Mouse (Mus musculus): Measurements from ENCODE around the gene Cpm.
"Not testable (repeated sequence)": the region's sequence is repeated elsewhere in the genome, so short reads cannot be mapped to it uniquely, and the experiment has no call there.

The Cpm gene

DNA sequence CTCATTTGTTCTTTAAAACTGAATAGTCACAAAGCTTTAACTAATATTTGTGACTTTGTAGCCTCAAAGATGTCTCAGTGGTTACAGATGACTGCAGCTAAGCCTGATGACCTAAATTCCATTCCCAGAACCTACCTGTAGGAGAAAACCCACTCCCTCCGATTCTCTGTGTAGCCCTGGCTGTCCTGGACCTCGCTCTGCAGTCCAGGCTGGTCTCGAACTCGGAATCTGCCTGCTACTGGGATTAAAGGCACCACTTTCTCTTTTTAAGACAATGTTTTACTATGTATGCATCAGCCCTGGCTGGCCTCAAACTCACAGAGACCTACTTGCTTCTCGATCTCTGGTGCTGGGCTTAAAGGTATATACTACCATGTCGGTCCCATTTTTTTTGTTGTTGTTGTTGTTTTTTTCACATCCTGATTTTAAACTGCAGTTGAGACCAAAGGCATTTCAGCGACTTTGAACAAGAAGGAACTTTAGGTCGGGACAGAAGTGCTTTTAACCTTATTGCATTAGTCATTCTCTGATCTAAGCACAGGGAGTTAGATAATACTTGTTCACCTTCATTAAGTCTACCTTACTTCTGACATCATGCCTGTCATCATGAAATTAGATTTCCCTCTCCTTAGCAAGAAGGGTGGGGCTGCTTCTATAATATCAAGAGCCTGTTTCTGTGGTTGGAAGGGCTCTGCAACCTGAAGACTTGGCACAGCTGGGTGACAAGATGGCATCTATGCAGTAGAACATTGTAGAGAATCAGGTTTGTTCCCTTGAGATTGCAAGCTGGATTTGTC is 40.0 kb upstream of the Cpm start:
- DNase-seq (ENCODE audit: low read depth, low spot score): no peak
- Histone ChIP-seq H3K27me3 (ENCODE audit: control insufficient read depth, insufficient read depth, low read length, poor library complexity, severe bottlenecking) (no peaks in the 10 kb centered on the region), H3K36me3 (ENCODE audit: control insufficient read depth, insufficient read depth, low read length, poor library complexity, severe bottlenecking) (no peaks in the 10 kb centered on the region)

DNA sequence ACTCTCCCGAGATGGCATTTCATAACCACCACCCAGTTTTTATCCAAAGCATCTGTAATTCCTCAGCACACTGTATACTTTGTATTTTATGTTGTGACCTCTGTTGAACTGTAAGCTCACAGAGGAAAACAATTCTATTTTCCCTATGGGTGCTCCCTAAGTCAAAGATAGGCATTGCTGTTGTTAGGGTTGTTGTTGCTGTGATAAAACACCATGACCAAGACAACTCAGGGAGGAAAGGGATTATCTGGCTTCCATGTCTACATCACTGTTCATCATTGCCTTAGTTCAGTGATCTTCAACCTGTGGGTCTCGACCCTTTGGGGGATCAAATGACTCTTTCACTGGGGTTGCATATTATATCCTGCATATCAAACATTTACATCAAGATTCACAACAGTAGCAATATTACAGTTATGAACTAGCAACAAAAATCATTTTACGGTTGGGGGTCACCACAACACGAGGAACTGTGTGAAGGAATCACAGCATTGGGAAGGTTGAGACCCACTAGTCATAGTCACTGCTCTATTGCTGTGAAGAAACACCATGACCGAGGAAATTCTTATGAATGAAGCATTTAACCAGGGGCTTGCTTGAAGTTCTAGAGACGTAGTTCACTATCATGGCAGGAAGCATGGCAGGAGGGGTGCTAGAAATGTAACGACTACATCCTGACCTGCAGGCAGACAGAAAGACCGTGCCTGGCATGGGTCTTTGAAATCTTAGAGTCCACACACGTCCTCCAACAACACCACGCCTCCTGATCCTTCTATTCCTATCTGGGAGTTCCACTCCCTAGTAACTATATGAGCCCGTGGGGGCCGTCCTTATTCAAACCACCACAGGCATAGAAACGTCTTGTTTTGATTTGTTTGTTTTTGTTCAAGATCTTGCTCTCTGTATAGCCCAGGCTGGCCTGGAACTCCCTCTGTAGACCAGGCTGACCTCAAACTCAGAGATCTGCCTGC is 38.7 kb upstream of the Cpm start:
- Histone ChIP-seq H3K36me3 (ENCODE audit: control insufficient read depth, insufficient read depth, low read length, poor library complexity, severe bottlenecking) (no peaks in the 10 kb centered on the region), H3K27me3 (ENCODE audit: control insufficient read depth, insufficient read depth, low read length, poor library complexity, severe bottlenecking) (no peaks in the 10 kb centered on the region)
- DNase-seq (ENCODE audit: low read depth, low spot score): no peak

DNA sequence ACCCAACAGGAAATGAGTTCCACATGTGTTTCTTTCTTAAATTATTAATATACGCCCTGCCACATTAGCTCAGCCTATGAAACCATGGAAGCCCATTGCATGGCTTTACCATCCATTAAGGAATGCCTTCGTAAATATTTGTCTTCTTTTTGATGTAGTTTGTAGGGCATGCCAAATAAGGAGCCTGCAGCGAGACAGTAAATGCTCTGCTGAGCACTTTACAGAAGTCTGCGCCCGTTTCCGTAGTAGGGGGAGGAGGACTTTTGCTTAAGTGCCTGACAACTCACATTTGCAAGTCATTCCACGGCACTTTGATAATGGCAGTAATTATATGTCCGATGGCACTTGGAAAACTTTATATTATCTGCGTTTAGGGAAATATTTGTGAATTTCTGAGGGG is 37.5 kb upstream of the Cpm start:
- peak; percentile 55 for DNase-seq (ENCODE audit: low read depth, low spot score)

DNA sequence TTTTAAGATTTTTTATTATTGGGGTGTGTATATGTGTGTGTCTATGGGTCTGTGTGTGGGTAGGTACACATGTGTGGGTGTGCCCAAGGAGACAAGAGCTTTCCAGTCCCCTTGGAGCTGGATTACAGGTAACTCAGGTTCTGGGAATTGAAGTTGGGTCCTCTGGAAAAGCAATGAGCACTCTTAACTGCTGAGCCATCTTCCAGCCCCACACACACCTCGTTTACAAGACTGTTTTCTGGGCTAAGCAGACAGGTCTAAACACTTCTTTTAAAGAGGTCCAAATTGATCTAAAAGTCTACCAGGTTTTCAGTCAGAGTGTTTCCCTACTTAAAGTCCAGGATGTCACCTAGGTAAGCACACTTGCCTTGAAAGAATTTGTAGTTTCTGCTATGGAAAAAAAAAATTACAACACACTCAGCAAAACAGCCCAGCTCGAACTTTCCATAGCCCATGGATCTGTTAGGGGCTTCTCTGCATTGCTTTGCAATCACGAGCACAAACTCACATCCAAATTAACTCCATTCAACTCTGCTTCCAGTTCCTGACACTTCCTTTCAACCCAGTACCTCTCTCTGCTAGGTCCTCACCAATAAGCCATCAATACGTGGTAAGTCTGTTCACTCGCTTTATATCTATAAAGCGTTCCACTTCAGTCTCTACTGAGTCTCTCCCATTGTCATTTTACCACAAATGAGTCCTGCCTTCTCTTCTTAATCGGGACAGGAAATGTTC is 36.8 kb upstream of the Cpm start:
- no peaks in the 10 kb centered on the region for H3K36me3 ChIP-seq (ENCODE audit: control insufficient read depth, insufficient read depth, low read length, poor library complexity, severe bottlenecking)
- DNase-seq (ENCODE audit: low read depth, low spot score): no peak
- H3K27me3 ChIP-seq (ENCODE audit: control insufficient read depth, insufficient read depth, low read length, poor library complexity, severe bottlenecking): no peaks in the 10 kb centered on the region

More for the DNA sequence above, 37.5 kb upstream of the Cpm start:
- H3K27me3 ChIP-seq (ENCODE audit: control insufficient read depth, insufficient read depth, low read length, poor library complexity, severe bottlenecking): no peaks in the 10 kb centered on the region
- no peaks in the 10 kb centered on the region for H3K36me3 ChIP-seq (ENCODE audit: control insufficient read depth, insufficient read depth, low read length, poor library complexity, severe bottlenecking)

- no peak for DNase-seq (ENCODE audit: low read depth, low spot score)
- H3K27me3 ChIP-seq (ENCODE audit: control insufficient read depth, insufficient read depth, low read length, poor library complexity, severe bottlenecking): no peaks in the 10 kb centered on the region
- no peaks in the 10 kb centered on the region for H3K36me3 ChIP-seq (ENCODE audit: control insufficient read depth, insufficient read depth, low read length, poor library complexity, severe bottlenecking)
Measured at GRCm38 (mm10) chr10:117593041-117593570, 36.2 kb upstream of the Cpm start.

DNA sequence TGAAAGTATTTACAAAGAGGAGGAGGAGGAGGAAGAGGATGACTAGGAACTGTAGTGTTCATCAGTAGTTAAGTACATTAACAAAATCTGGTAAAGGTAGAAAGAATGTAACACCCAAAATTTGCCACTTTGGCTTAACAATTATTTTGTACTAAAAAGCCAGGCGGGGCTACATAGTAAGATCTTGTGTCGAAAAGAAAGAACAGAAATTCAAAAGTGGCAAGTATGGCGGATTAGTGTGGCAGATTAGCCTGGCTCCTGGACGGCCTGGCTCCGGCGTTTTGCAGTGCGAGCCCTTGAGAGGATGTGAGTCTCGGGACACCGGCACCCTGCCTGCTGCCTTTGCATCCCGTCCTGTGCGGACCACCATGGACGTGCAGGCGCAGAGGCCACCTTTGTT is 35.4 kb upstream of the Cpm start:
- DNase-seq (ENCODE audit: low read depth, low spot score): no peak
- Histone ChIP-seq H3K27me3 (ENCODE audit: control insufficient read depth, insufficient read depth, low read length, poor library complexity, severe bottlenecking) (no peaks in the 10 kb centered on the region), H3K36me3 (ENCODE audit: control insufficient read depth, insufficient read depth, low read length, poor library complexity, severe bottlenecking) (no peaks in the 10 kb centered on the region)

DNA sequence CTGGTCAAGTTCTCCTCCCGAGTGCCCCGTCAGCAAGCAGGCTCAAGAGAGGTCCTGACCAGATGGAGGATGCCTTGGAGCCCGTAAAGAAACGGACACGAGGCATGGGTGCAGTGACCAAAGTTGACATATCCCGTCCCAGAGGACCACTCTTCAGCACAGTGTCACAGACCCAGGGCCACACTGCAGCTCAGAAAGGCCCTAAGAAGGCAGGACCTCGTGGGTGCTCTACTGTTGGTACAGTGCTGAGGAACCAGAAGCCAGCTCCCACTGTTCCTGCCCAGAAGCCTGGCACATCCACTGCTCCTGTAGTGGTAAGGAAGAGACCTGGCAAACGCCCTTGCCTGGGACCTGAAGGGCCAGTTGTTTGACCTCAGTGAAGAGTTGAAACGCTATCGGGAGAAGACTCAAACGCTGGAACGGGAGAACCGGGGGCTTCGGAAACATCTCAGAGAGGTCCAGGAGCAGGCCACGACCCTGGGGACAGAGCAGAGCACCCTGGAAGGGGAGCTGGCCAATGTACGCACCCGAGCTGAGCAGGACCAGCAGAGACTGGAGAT is 34.9 kb upstream of the Cpm start:
- no peak for DNase-seq (ENCODE audit: low read depth, low spot score)
- H3K27me3 ChIP-seq (ENCODE audit: control insufficient read depth, insufficient read depth, low read length, poor library complexity, severe bottlenecking): no peaks in the 10 kb centered on the region
- H3K36me3 ChIP-seq (ENCODE audit: control insufficient read depth, insufficient read depth, low read length, poor library complexity, severe bottlenecking): no peaks in the 10 kb centered on the region

GRCm38 (mm10) chr10:117594913-117595312 is 34.4 kb upstream of the Cpm start:
- Histone ChIP-seq H3K36me3 (ENCODE audit: control insufficient read depth, insufficient read depth, low read length, poor library complexity, severe bottlenecking) (no peaks in the 10 kb centered on the region), H3K27me3 (ENCODE audit: control insufficient read depth, insufficient read depth, low read length, poor library complexity, severe bottlenecking) (no peaks in the 10 kb centered on the region)
- no peak for DNase-seq (ENCODE audit: low read depth, low spot score)

DNA sequence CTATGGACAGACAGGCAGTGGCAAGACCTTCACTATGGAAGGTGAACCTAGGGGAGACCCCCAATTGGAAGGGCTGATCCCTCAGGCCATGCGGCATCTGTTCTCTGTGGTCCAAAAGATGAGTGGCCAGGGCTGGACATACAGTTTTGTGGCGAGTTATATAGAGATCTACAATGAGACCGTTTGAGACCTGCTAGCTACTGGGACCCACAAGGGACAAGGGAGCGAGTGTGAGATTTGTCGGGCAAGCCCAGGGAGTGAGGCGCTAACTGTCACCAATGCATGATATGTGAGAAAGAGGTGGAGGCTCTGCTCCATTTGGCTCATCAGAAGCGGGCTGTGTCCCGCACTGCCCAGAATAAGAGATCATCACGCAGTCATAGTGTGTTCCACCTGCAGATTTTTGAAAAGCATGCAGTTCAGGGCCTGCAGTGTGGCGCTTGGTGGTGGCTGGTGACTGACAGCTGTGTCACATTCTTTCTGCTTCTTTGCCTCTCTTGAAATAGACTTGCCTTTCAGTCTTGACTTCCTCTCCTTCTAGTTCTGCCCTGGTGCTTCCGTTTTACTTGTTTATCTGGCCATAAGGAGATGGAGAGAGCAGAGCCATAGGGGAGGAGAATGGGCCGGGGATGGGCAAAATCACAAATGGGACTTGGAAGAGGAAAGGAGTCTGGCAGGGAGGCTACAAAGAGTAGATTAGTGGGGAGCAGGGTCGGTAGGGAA is 33.7 kb upstream of the Cpm start:
- peak; percentile 65 for DNase-seq (ENCODE audit: low read depth, low spot score)
- Histone ChIP-seq H3K36me3 (ENCODE audit: control insufficient read depth, insufficient read depth, low read length, poor library complexity, severe bottlenecking) (no peaks in the 10 kb centered on the region), H3K27me3 (ENCODE audit: control insufficient read depth, insufficient read depth, low read length, poor library complexity, severe bottlenecking) (no peaks in the 10 kb centered on the region)

DNA sequence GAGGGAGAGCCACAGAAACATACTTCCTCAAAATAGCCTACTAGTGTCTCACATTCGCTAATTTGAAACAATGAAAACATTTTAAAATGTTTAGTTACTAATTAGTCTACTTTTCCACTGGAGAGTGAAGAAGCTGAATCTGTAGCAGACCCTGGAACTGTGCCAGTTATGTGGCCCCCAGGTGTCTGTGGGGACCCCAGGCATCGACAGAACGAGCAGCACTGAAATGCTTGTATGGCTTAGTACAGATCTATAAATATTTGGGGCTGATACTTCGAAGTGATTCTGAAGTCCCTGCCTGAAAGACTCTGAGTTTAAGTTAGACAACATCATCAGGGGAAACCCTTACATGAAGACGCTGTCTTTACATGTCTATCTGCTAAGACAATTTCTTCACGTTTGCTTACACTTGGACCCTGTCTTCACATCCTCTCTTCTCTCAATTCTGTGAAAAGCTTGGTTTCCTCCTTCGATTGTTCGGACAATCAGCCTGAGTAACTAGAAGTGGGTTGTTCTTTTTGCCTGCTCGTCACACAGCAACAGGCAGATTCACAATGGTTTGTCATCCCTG is 33.0 kb upstream of the Cpm start:
- Histone ChIP-seq H3K27me3 (ENCODE audit: control insufficient read depth, insufficient read depth, low read length, poor library complexity, severe bottlenecking) (no peaks in the 10 kb centered on the region), H3K36me3 (ENCODE audit: control insufficient read depth, insufficient read depth, low read length, poor library complexity, severe bottlenecking) (no peaks in the 10 kb centered on the region)
- DNase-seq (ENCODE audit: low read depth, low spot score): peak; percentile 52

- H3K36me3 ChIP-seq (ENCODE audit: control insufficient read depth, insufficient read depth, low read length, poor library complexity, severe bottlenecking): no peaks in the 10 kb centered on the region
- DNase-seq (ENCODE audit: low read depth, low spot score): no peak
- H3K27me3 ChIP-seq (ENCODE audit: control insufficient read depth, insufficient read depth, low read length, poor library complexity, severe bottlenecking): no peaks in the 10 kb centered on the region
Measured at GRCm38 (mm10) chr10:117596771-117597324, 32.5 kb upstream of the Cpm start.

GRCm38 (mm10) chr10:117597371-117598265 is 31.7 kb upstream of the Cpm start:
- not testable (repeated sequence) for DNase-seq (ENCODE audit: low read depth, low spot score); H3K36me3 ChIP-seq (ENCODE audit: control insufficient read depth, insufficient read depth, low read length, poor library complexity, severe bottlenecking)

More at GRCm38 (mm10) chr10:117597371-117598265, 31.7 kb upstream of the Cpm start:
- H3K27me3 ChIP-seq (ENCODE audit: control insufficient read depth, insufficient read depth, low read length, poor library complexity, severe bottlenecking): not testable (repeated sequence)

Measured in splenic B cell, adult 2 months (primary cell).